Mouse (Mus musculus): ENCODE measurements around the gene C2cd4b. TPM values are rescaled to one million over a fixed set of nuclear protein-coding genes. Genes with fewer than 3 reads are reported as not detected.

Gene C2cd4b
- 1.1 TPM in 2 replicates for polyA plus RNA-seq (2015; fragmentation: Nextera tagmentation; extraction: Ambion mirVana)

- Histone ChIP-seq H3K27me3 (peaks cover 35% of the 10 kb centered on the region), H3K9ac (peak within 1 kb of the TSS; percentile 75), H3K4me3 (peak within 1 kb of the TSS; percentile 72), H3K4me1 (replicated peaks) (peaks cover 19% of the 10 kb centered on the region), H3K9me3 (replicated peaks) (no peaks in the 10 kb centered on the region), H3K4me2 (peak within 1 kb of the TSS; percentile 98), H3K36me3 (no peaks in the 10 kb centered on the region), H3K27ac (peak within 1 kb of the TSS; percentile 85)
- WGBS: 2% methylated on average over 49 of the region's 49 CpGs
- ATAC-seq (replicated peaks; ENCODE audit: insufficient number of reproducible peaks, insufficient read depth, low FRiP score, low read depth): peak; percentile 80
These were observed at the start of gene C2cd4b for GRCm38 (mm10) chr9:67759163-67759955. Gene C2cd4b, plus strand, starts transcription at chr9:67759437.

GRCm38 (mm10) chr9:67711051-67711877 lies 48.0 kb upstream of the C2cd4b start:
- no peaks in the 10 kb centered on the region for H3K4me1 ChIP-seq (replicated peaks)
- H3K27me3 ChIP-seq: no peaks in the 10 kb centered on the region
- 42% methylated on average over 15 of the region's 15 CpGs for WGBS
- H3K36me3 ChIP-seq: no peaks in the 10 kb centered on the region
- no peak overlapping the region for H3K9ac ChIP-seq
- H3K9me3 ChIP-seq (replicated peaks): no peaks in the 10 kb centered on the region
- no peak for ATAC-seq (replicated peaks; ENCODE audit: insufficient number of reproducible peaks, insufficient read depth, low FRiP score, low read depth)
- no peak overlapping the region for H3K27ac ChIP-seq
- no peak overlapping the region for H3K4me3 ChIP-seq
- H3K4me2 ChIP-seq: no peak overlapping the region

- H3K27me3 ChIP-seq: no peaks in the 10 kb centered on the region
- no peak overlapping the region for H3K4me2 ChIP-seq
- no peaks in the 10 kb centered on the region for H3K9me3 ChIP-seq (replicated peaks)
- H3K4me1 ChIP-seq (replicated peaks): no peaks in the 10 kb centered on the region
- H3K27ac ChIP-seq: no peak overlapping the region
- H3K9ac ChIP-seq: no peak overlapping the region
- no peak for ATAC-seq (replicated peaks; ENCODE audit: insufficient number of reproducible peaks, insufficient read depth, low FRiP score, low read depth)
- H3K36me3 ChIP-seq: no peaks in the 10 kb centered on the region
- H3K4me3 ChIP-seq: no peak overlapping the region
- 66% methylated on average over 9 of the region's 9 CpGs for WGBS
These were observed 47.1 kb upstream of the C2cd4b start for GRCm38 (mm10) chr9:67712146-67712545.

- no peak overlapping the region for H3K4me3 ChIP-seq
- H3K27me3 ChIP-seq: no peaks in the 10 kb centered on the region
- no peaks in the 10 kb centered on the region for H3K36me3 ChIP-seq
- H3K27ac ChIP-seq: no peak overlapping the region
- no peak for ATAC-seq (replicated peaks; ENCODE audit: insufficient number of reproducible peaks, insufficient read depth, low FRiP score, low read depth)
- no peak overlapping the region for H3K4me2 ChIP-seq
- WGBS: 82% methylated on average over 3 of the region's 3 CpGs
- H3K9me3 ChIP-seq (replicated peaks): no peaks in the 10 kb centered on the region
- no peak overlapping the region for H3K9ac ChIP-seq
- H3K4me1 ChIP-seq (replicated peaks): no peaks in the 10 kb centered on the region
These were observed 42.2 kb upstream of the C2cd4b start for GRCm38 (mm10) chr9:67717081-67717480.

- Histone ChIP-seq H3K27me3 (no peaks in the 10 kb centered on the region), H3K4me3 (no peak overlapping the region), H3K36me3 (no peaks in the 10 kb centered on the region), H3K4me2 (no peak overlapping the region), H3K4me1 (replicated peaks) (no peaks in the 10 kb centered on the region), H3K9me3 (replicated peaks) (no peaks in the 10 kb centered on the region), H3K27ac (no peak overlapping the region), H3K9ac (no peak overlapping the region)
- ATAC-seq (replicated peaks; ENCODE audit: insufficient number of reproducible peaks, insufficient read depth, low FRiP score, low read depth): no peak
- WGBS: 58% methylated on average over 3 of the region's 3 CpGs
These were observed 40.6 kb upstream of the C2cd4b start for GRCm38 (mm10) chr9:67718596-67718995.

GRCm38 (mm10) chr9:67720150-67720549 lies 39.1 kb upstream of the C2cd4b start:
- no peaks in the 10 kb centered on the region for H3K4me1 ChIP-seq (replicated peaks)
- no peaks in the 10 kb centered on the region for H3K9me3 ChIP-seq (replicated peaks)
- H3K36me3 ChIP-seq: no peaks in the 10 kb centered on the region
- H3K9ac ChIP-seq: no peak overlapping the region
- no peak overlapping the region for H3K4me3 ChIP-seq
- H3K27ac ChIP-seq: no peak overlapping the region
- no peak overlapping the region for H3K4me2 ChIP-seq
- 73% methylated on average over 3 of the region's 3 CpGs for WGBS
- no peaks in the 10 kb centered on the region for H3K27me3 ChIP-seq
- ATAC-seq (replicated peaks; ENCODE audit: insufficient number of reproducible peaks, insufficient read depth, low FRiP score, low read depth): no peak

- Histone ChIP-seq H3K4me1 (replicated peaks) (no peaks in the 10 kb centered on the region), H3K9me3 (replicated peaks) (no peaks in the 10 kb centered on the region), H3K36me3 (no peaks in the 10 kb centered on the region), H3K27me3 (no peaks in the 10 kb centered on the region), H3K4me2 (no peak overlapping the region), H3K4me3 (no peak overlapping the region), H3K9ac (no peak overlapping the region), H3K27ac (no peak overlapping the region)
- no peak for ATAC-seq (replicated peaks; ENCODE audit: insufficient number of reproducible peaks, insufficient read depth, low FRiP score, low read depth)
- WGBS: 73% methylated on average over 8 of the region's 8 CpGs
These were observed 36.9 kb upstream of the C2cd4b start for GRCm38 (mm10) chr9:67722378-67722777.

- no peaks in the 10 kb centered on the region for H3K27me3 ChIP-seq
- H3K36me3 ChIP-seq: no peaks in the 10 kb centered on the region
- no peak overlapping the region for H3K9ac ChIP-seq
- H3K4me3 ChIP-seq: no peak overlapping the region
- no peaks in the 10 kb centered on the region for H3K9me3 ChIP-seq (replicated peaks)
- no peaks in the 10 kb centered on the region for H3K4me1 ChIP-seq (replicated peaks)
- no peak for ATAC-seq (replicated peaks; ENCODE audit: insufficient number of reproducible peaks, insufficient read depth, low FRiP score, low read depth)
- H3K4me2 ChIP-seq: no peak overlapping the region
- H3K27ac ChIP-seq: no peak overlapping the region
- WGBS: 63% methylated on average over 3 of the region's 3 CpGs
These were observed 34.0 kb upstream of the C2cd4b start for GRCm38 (mm10) chr9:67725196-67725595.

- Histone ChIP-seq H3K27me3 (no peaks in the 10 kb centered on the region), H3K27ac (no peak overlapping the region), H3K4me2 (no peak overlapping the region), H3K4me3 (no peak overlapping the region), H3K36me3 (no peaks in the 10 kb centered on the region), H3K9me3 (replicated peaks) (no peaks in the 10 kb centered on the region), H3K9ac (no peak overlapping the region), H3K4me1 (replicated peaks) (no peaks in the 10 kb centered on the region)
- WGBS: 87% methylated on average over 15 of the region's 15 CpGs
- no peak for ATAC-seq (replicated peaks; ENCODE audit: insufficient number of reproducible peaks, insufficient read depth, low FRiP score, low read depth)
These were observed 25.5 kb upstream of the C2cd4b start for GRCm38 (mm10) chr9:67733716-67734115.

GRCm38 (mm10) chr9:67735426-67735825 lies 23.8 kb upstream of the C2cd4b start:
- Histone ChIP-seq H3K9me3 (replicated peaks) (no peaks in the 10 kb centered on the region), H3K4me1 (replicated peaks) (no peaks in the 10 kb centered on the region), H3K27ac (no peak overlapping the region), H3K9ac (no peak overlapping the region), H3K36me3 (no peaks in the 10 kb centered on the region), H3K27me3 (no peaks in the 10 kb centered on the region), H3K4me2 (no peak overlapping the region), H3K4me3 (no peak overlapping the region)
- ATAC-seq (replicated peaks; ENCODE audit: insufficient number of reproducible peaks, insufficient read depth, low FRiP score, low read depth): no peak
- 42% methylated on average over 11 of the region's 11 CpGs for WGBS

GRCm38 (mm10) chr9:67741256-67741655 lies 18.0 kb upstream of the C2cd4b start:
- H3K4me2 ChIP-seq: no peak overlapping the region
- H3K4me3 ChIP-seq: no peak overlapping the region
- no peak overlapping the region for H3K9ac ChIP-seq
- H3K36me3 ChIP-seq: no peaks in the 10 kb centered on the region
- H3K27me3 ChIP-seq: no peaks in the 10 kb centered on the region
- WGBS: 85% methylated on average over 2 of the region's 2 CpGs
- no peak overlapping the region for H3K27ac ChIP-seq
- no peaks in the 10 kb centered on the region for H3K9me3 ChIP-seq (replicated peaks)
- ATAC-seq (replicated peaks; ENCODE audit: insufficient number of reproducible peaks, insufficient read depth, low FRiP score, low read depth): no peak
- H3K4me1 ChIP-seq (replicated peaks): no peaks in the 10 kb centered on the region

Measured in heart, embryonic 15.5 days (tissue).